Mouse (Mus musculus) small intestine, adult 2 months (tissue): Measurements from ENCODE around the gene Elovl5. TPM values are rescaled to one million over a fixed set of nuclear protein-coding genes. Genes with fewer than 3 reads are reported as not detected.

Source experiments
- H3K27ac ChIP-seq: fragments of 200-500 bp; 2 replicates; pipeline ENCODE4 v1.5.1; 2012; ENCODE audit warnings: low read depth, low read length, control low read depth, inconsistent platforms; ENCODE audit not compliant: insufficient read depth
- H3K27me3 ChIP-seq: fragments of 200-500 bp; 2 replicates; pipeline ENCODE4 v1.6.1; 2012; ENCODE audit warnings: mild to moderate bottlenecking, moderate library complexity, low read length, inconsistent platforms; ENCODE audit not compliant: control insufficient read depth, insufficient read depth
- H3K36me3 ChIP-seq: fragments of 200-500 bp; 2 replicates; pipeline ENCODE4 v1.6.1; 2012; ENCODE audit warnings: mild to moderate bottlenecking, low read length, control low read depth, inconsistent platforms; ENCODE audit not compliant: control insufficient read depth, insufficient read depth
- H3K4me1 ChIP-seq: fragments of 200-500 bp; 2 replicates; pipeline ENCODE4 v1.6.1; 2012; ENCODE audit warnings: low read length, inconsistent platforms, mixed read lengths; ENCODE audit not compliant: control insufficient read depth, insufficient read depth, insufficient read length
- H3K4me3 ChIP-seq: fragments of 200-500 bp; 2 replicates; pipeline ENCODE4 v1.5.1; 2012; ENCODE audit warnings: low read depth, mild to moderate bottlenecking, control low read depth, inconsistent platforms, low read length, moderate library complexity
- CTCF ChIP-seq: fragments of 200-500 bp; IDR thresholded peaks from 2 replicates; pipeline ENCODE4 v1.5.1; 2012; ENCODE audit warnings: low read depth, mild to moderate bottlenecking, control low read depth, inconsistent platforms, low read length, moderate library complexity, mixed read lengths; ENCODE audit not compliant: insufficient replicate concordance, insufficient read length; ENCODE audit errors: extremely low read depth
- POLR2A ChIP-seq: fragments of 200-500 bp; IDR thresholded peaks from 2 replicates; pipeline ENCODE4 v1.6.1; 2012; ENCODE audit warnings: low read depth, mild to moderate bottlenecking, control low read depth, inconsistent platforms, low read length, moderate library complexity
- WGBS: fragments of 180-500 bp; shearing (Covaris S2); methylation state at CpG from one replicate; pipeline ENCODE4 v1.1.7; 2018; 5-methylcytosine and 5-hydroxymethylcytosine counted together
- polyA plus RNA-seq: library from polyadenylated mRNA; depleted of rRNA; stranded (reverse); fragments of >200 nt; gene quantifications from 2 replicates; pipeline ENCODE4 v1.2.3, GENCODE M21; 2012

The Elovl5 gene
- polyA plus RNA-seq, 1 experiment, result 11.2 TPM

GRCm38 (mm10) chr9:77938761-77939553 lies 21.8 kb downstream of the Elovl5 start:
- Histone ChIP-seq H3K4me3 (no peak overlapping the region), H3K27ac (no peak overlapping the region), H3K4me1 (peaks cover 13% of the 10 kb centered on the region), H3K27me3 (no peaks in the 10 kb centered on the region), H3K36me3 (no peaks in the 10 kb centered on the region)
- TF ChIP-seq CTCF, result no peak
- TF ChIP-seq POLR2A, result no peak
- 47% methylated on average over 13 of the region's 13 CpGs for WGBS

GRCm38 (mm10) chr9:77939554-77939920 lies 22.4 kb downstream of the Elovl5 start:
- TF ChIP-seq CTCF (no peak), POLR2A (no peak)
- Histone ChIP-seq H3K4me3 (no peak overlapping the region), H3K27me3 (no peaks in the 10 kb centered on the region), H3K4me1 (peaks cover 13% of the 10 kb centered on the region), H3K27ac (no peak overlapping the region), H3K36me3 (no peaks in the 10 kb centered on the region)
- WGBS, result 54% methylated on average over 5 of the region's 5 CpGs

- TF ChIP-seq POLR2A (no peak), CTCF (no peak)
- Histone ChIP-seq H3K4me1 (peaks cover 13% of the 10 kb centered on the region), H3K27ac (no peak overlapping the region), H3K36me3 (no peaks in the 10 kb centered on the region), H3K4me3 (no peak overlapping the region), H3K27me3 (no peaks in the 10 kb centered on the region)
- WGBS, result 63% methylated on average over 6 of the region's 6 CpGs
Measured at GRCm38 (mm10) chr9:77941058-77941457, 23.9 kb downstream of the Elovl5 start.

- H3K27ac ChIP-seq, result no peak overlapping the region
- H3K27me3 ChIP-seq, result no peaks in the 10 kb centered on the region
- peaks cover 10% of the 10 kb centered on the region for H3K4me1 ChIP-seq
- 88% methylated on average over 9 of the region's 9 CpGs for WGBS
- TF ChIP-seq CTCF (no peak), POLR2A (no peak)
- H3K36me3 ChIP-seq, result no peaks in the 10 kb centered on the region
- no peak overlapping the region for H3K4me3 ChIP-seq
Measured at GRCm38 (mm10) chr9:77941836-77942235, 24.7 kb downstream of the Elovl5 start.

GRCm38 (mm10) chr9:77942411-77942810 lies 25.2 kb downstream of the Elovl5 start:
- 92% methylated on average over 10 of the region's 10 CpGs for WGBS
- peaks cover 8% of the 10 kb centered on the region for H3K4me1 ChIP-seq
- H3K27ac ChIP-seq, result no peak overlapping the region
- no peaks in the 10 kb centered on the region for H3K36me3 ChIP-seq
- no peaks in the 10 kb centered on the region for H3K27me3 ChIP-seq
- TF ChIP-seq CTCF (no peak), POLR2A (no peak)
- H3K4me3 ChIP-seq, result no peak overlapping the region

GRCm38 (mm10) chr9:77943316-77943715 lies 26.2 kb downstream of the Elovl5 start:
- no peak for TF ChIP-seq POLR2A
- TF ChIP-seq CTCF, result no peak
- WGBS, result 92% methylated on average over 2 of the region's 2 CpGs
- Histone ChIP-seq H3K4me1 (peaks cover 10% of the 10 kb centered on the region), H3K4me3 (no peak overlapping the region), H3K36me3 (no peaks in the 10 kb centered on the region), H3K27ac (no peak overlapping the region), H3K27me3 (no peaks in the 10 kb centered on the region)

GRCm38 (mm10) chr9:77944195-77944594 lies 27.0 kb downstream of the Elovl5 start:
- Histone ChIP-seq H3K27me3 (no peaks in the 10 kb centered on the region), H3K27ac (no peak overlapping the region), H3K4me3 (no peak overlapping the region), H3K4me1 (peaks cover 8% of the 10 kb centered on the region; the same call in 1 of the 2 replicates), H3K36me3 (no peaks in the 10 kb centered on the region)
- 90% methylated on average over 3 of the region's 3 CpGs for WGBS
- no peak for TF ChIP-seq CTCF
- TF ChIP-seq POLR2A, result no peak
